Mouse (Mus musculus) intestine, postnatal 0 days (tissue): ENCODE data around the gene Lrp4. TPM values are rescaled to one million over a fixed set of nuclear protein-coding genes. Genes with fewer than 3 reads are reported as not detected.
"Not testable (repeated sequence)": the region's sequence is repeated elsewhere in the genome, so short reads cannot be mapped to it uniquely, and the experiment has no call there.

Experiments
- ATAC-seq: fragments of 200-750 bp; cut with Nextera tagmentation; 2 replicates; pipeline ENCODE4 v1.8.0; 2017; ENCODE audit warnings: mild to moderate bottlenecking, moderate TSS enrichment, moderate library complexity
- H3K27ac ChIP-seq: fragments of 300-500 bp; sonication (generic); 2 replicates; pipeline ENCODE4 v1.5.1; 2014; ENCODE audit warnings: mild to moderate bottlenecking, low read depth, low read length, moderate library complexity
- H3K27me3 ChIP-seq: fragments of 300-500 bp; sonication (generic); replicated peaks from 2 replicates; pipeline ENCODE4 v1.6.1; 2014; ENCODE audit warnings: low read length, mixed read lengths; ENCODE audit not compliant: control insufficient read depth, insufficient read depth
- H3K36me3 ChIP-seq: fragments of 300-500 bp; sonication (generic); 2 replicates; pipeline ENCODE4 v1.6.1; 2014; ENCODE audit warnings: mild to moderate bottlenecking, moderate library complexity; ENCODE audit not compliant: control insufficient read depth, insufficient read depth
- H3K4me1 ChIP-seq: fragments of 300-500 bp; sonication (generic); replicated peaks from 2 replicates; pipeline ENCODE4 v1.6.1; 2014; ENCODE audit warnings: antibody characterized with exemption, low read length, mixed read lengths; ENCODE audit not compliant: control insufficient read depth, insufficient read depth
- H3K4me2 ChIP-seq: fragments of 300-500 bp; sonication (generic); replicated peaks from 2 replicates; pipeline ENCODE4 v1.6.1; 2014; ENCODE audit warnings: low read depth, mild to moderate bottlenecking, moderate library complexity
- H3K4me3 ChIP-seq: fragments of 300-500 bp; sonication (generic); 2 replicates; pipeline ENCODE4 v1.5.1; 2014; ENCODE audit warnings: low read depth, low read length
- H3K9ac ChIP-seq: fragments of 300-500 bp; sonication (generic); 2 replicates; pipeline ENCODE4 v1.6.1; 2014; ENCODE audit warnings: mild to moderate bottlenecking, low read depth, low read length
- H3K9me3 ChIP-seq: fragments of 300-500 bp; sonication (generic); 2 replicates; pipeline ENCODE4 v1.6.1; 2016; ENCODE audit warnings: mixed run types; ENCODE audit not compliant: control insufficient read depth
- CTCF ChIP-seq: sonication (generic); IDR thresholded peaks from 2 replicates; pipeline ENCODE4 v1.5.1; 2016; ENCODE audit warnings: low read depth, mild to moderate bottlenecking, control low read depth, antibody characterized with exemption, moderate library complexity
- WGBS: fragments of 180-500 bp; shearing (Covaris S2); extraction: QIAGEN DNeasy Blood & Tissue Kit; methylation state at CpG from one replicate; pipeline ENCODE4 v1.1.7; 2014; 5-methylcytosine and 5-hydroxymethylcytosine counted together
- polyA plus RNA-seq: library from polyadenylated mRNA; unstranded; fragments of >200 nt; fragmentation: Nextera tagmentation; extraction: Ambion mirVana; gene quantifications from 2 replicates; pipeline ENCODE4 v1.2.1, GENCODE M21; 2015

Gene Lrp4
- polyA plus RNA-seq, 1 experiment from 2014 or later = 4.9 TPM

DNA sequence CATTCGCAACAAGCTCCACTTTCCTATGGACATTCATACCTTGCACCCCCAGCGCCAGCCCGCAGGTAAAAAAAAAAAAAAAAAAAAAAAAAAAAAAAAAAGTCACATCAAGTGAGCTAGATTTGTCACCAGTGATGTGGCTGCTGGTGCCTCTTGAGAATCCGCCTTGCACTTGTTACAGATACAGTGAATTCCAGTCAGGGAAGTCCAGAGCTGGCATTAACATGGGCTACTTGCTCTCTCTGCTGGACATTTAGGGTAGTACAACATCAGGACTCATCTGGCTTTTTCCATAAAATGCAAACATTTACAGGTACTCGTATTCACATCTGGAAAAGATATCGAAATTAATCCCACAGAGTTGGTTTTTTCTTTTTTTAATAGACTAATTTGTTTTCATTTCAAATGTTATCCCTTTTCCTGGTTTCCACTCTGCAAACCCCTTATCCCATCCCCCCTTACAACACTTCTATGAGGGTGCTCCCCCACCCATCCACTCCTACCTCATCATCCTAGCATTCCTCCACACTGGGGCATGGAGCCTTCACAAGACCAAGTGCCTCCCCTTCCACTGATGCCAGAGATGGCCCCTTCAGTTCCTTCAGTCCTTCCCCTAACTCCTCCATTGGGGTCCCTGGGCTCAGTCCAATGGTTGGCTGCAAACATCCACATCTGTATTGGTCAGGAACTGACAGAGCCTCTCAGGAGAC, 23.6 kb downstream of the Lrp4 start:
- peak; percentile 39; the same call in 1 of the 2 replicates for ATAC-seq

DNA sequence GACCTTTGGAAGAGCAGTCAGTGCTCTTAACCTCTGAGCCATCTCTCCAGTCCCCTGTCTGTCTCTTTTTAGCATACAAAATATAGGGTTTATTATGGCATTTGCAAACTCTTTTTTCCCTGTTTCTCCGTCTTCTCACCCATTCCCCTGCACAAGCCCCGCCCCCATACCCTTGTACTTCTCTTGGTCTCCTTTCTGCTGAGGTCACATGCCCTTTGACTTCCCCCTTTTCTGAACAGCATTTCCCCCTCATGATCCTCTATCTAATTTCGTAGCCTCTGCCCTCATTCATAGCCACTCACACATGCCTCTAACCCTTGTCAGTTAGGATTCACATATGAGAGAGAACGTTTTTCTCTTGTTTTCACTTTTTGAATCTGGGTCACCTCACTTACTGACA, 27.4 kb downstream of the Lrp4 start:
- no peak for TF ChIP-seq CTCF
- no peak overlapping the region for H3K4me3 ChIP-seq
- peaks cover 67% of the 10 kb centered on the region for H3K36me3 ChIP-seq
- no peak overlapping the region for H3K9ac ChIP-seq
- no peaks in the 10 kb centered on the region for H3K4me1 ChIP-seq
- 72% methylated on average over 4 of the region's 4 CpGs for WGBS
- 0 out of 2 replicates have a peak overlapping the region, but pooled peaks have one; percentile 41 for H3K27ac ChIP-seq
- H3K4me2 ChIP-seq = no peak overlapping the region
- H3K9me3 ChIP-seq = no peaks in the 10 kb centered on the region
- ATAC-seq = no peak
- no peaks in the 10 kb centered on the region for H3K27me3 ChIP-seq

More for the DNA sequence above, 23.6 kb downstream of the Lrp4 start:
- Histone ChIP-seq H3K27ac (no peak overlapping the region), H3K4me2 (no peak overlapping the region), H3K27me3 (no peaks in the 10 kb centered on the region), H3K4me3 (no peak overlapping the region), H3K36me3 (peaks cover 77% of the 10 kb centered on the region), H3K4me1 (no peaks in the 10 kb centered on the region), H3K9ac (no peak overlapping the region), H3K9me3 (no peaks in the 10 kb centered on the region)
- WGBS = 66% methylated on average over 6 of the region's 6 CpGs
- peak; percentile 86 for TF ChIP-seq CTCF

DNA sequence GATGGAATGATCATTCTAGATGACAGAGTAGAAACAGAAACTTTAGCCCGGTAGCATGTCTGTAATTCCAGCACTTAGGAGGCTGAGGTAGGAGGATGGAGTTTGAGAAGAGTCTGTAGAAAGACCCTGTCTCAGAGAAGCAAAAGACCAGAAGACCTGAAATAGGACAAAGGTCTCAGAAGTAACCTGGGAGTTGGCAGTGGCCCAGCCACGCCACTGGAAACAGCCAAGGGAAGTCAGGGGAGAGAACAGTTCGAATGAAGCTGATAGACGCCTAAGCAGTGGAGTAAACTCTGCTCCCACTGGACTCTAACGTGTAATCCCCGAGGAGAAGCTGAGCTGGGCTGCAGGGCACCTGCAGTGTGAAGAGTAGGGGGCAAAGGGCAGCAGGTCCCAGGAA, 27.9 kb downstream of the Lrp4 start:
- Histone ChIP-seq H3K36me3 (peaks cover 67% of the 10 kb centered on the region), H3K27ac (peak overlapping the region; percentile 41; the same call in 1 of the 2 replicates), H3K4me2 (no peak overlapping the region), H3K9ac (no peak overlapping the region), H3K27me3 (no peaks in the 10 kb centered on the region), H3K4me1 (no peaks in the 10 kb centered on the region), H3K9me3 (no peaks in the 10 kb centered on the region), H3K4me3 (no peak overlapping the region)
- peak; percentile 33; the same call in 1 of the 2 replicates for ATAC-seq
- 53% methylated on average over 6 of the region's 6 CpGs for WGBS
- TF ChIP-seq CTCF = no peak

DNA sequence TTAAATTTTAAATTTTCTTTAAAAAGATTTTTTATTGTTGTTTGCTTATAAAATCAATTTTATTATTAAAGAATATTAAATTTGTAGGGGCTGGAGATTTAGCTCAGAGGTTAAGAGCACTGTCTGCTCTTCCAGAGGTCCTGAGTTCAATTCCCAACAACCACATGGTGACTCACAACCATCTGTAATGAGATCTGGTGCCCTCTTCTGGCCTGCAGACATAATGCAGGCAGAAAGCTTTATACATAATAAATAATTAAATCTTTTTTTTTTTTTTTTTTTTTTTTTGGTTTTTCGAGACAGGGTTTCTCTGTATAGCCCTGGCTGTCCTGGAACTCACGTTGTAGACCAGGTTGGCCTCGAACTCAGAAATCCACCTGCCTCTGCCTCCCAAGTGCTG, 30.0 kb downstream of the Lrp4 start:
- H3K27me3 ChIP-seq, H3K4me1 ChIP-seq, H3K27ac ChIP-seq, ATAC-seq, H3K9me3 ChIP-seq, H3K4me2 ChIP-seq, H3K9ac ChIP-seq, H3K4me3 ChIP-seq: not testable (repeated sequence)
- 61% methylated on average over 2 of the region's 3 CpGs for WGBS
- peaks cover 73% of the 10 kb centered on the region for H3K36me3 ChIP-seq
- peak; percentile 58 for TF ChIP-seq CTCF

DNA sequence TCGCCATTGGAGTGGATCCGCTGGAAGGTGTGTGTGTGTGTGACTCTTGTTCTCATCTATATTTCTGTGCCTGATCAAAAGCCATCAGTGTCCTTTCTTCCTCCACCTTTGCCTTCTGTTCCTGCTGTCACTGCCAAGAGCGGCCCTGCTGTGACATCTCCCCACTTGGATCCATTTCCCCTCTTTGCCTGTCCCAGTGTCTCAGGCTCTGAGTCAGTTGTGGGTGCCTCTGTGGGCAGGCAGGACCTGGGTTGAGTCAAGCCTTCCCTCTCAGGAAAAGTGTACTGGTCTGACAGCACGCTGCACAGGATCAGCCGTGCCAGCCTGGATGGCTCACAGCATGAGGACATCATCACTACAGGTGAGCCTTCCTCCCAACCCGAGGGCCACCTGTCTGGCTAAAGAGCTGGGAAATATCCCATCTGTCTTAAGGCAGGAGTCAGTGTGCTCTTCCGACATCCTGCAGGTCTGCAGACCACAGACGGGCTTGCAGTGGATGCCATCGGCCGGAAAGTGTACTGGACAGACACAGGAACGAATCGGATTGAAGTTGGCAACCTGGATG, 34.8 kb downstream of the Lrp4 start:
- Histone ChIP-seq H3K4me3 (no peak overlapping the region), H3K9me3 (no peaks in the 10 kb centered on the region), H3K4me2 (no peak overlapping the region), H3K36me3 (peaks cover 85% of the 10 kb centered on the region), H3K27ac (no peak overlapping the region), H3K4me1 (no peaks in the 10 kb centered on the region), H3K27me3 (no peaks in the 10 kb centered on the region), H3K9ac (no peak overlapping the region)
- TF ChIP-seq CTCF = no peak
- ATAC-seq = no peak
- 95% methylated on average over 12 of the region's 12 CpGs for WGBS

DNA sequence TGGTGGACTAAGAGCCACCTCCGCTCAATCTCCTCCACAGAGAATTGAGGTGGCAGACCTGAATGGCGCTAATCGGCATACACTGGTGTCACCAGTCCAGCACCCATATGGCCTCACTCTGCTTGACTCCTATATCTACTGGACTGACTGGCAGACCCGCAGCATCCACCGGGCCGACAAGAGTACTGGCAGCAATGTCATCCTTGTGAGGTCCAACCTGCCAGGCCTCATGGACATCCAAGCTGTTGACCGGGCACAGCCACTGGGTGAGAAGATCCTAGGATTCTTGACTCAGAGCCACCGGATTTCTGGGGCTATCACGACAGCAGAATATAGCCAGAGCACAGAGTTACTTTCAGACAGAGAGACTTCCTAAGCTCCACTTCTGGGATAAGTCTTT, 36.7 kb downstream of the Lrp4 start:
- Histone ChIP-seq H3K27ac (no peak overlapping the region), H3K4me1 (no peaks in the 10 kb centered on the region), H3K4me3 (no peak overlapping the region), H3K27me3 (no peaks in the 10 kb centered on the region), H3K9me3 (no peaks in the 10 kb centered on the region), H3K9ac (no peak overlapping the region), H3K36me3 (peaks cover 88% of the 10 kb centered on the region), H3K4me2 (no peak overlapping the region)
- WGBS = 98% methylated on average over 9 of the region's 9 CpGs
- ATAC-seq = no peak
- no peak for TF ChIP-seq CTCF
